Mouse (Mus musculus) WW6 (cell line): ENCODE measurements around the gene Gins1.

Experiments
- DNase-seq: peaks from one replicate; pipeline ENCODE4 v3.0.0-alpha.2; 2013; ENCODE audit warnings: low read depth, low spot score

Gene Gins1

DNA sequence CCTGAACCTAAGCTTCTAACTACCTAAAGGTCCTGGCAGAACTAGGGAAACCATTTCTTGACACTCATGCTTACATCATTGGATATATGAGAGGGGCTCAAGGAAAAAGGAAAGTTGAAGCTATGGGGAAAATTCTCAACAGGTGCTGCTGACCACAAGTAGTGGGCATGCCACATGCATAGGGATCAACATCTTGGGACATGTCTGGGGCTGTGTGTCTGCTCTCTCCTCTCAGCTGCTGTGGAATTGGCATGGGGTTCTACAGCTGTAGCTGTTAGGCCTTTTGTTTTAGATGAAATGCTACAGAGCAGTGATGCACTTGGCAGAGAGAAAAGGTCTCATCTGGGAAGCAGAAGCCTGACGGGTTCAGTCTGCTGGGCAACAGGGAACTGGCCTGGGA, 50.7 kb downstream of the Gins1 start:
- no peak for DNase-seq

DNA sequence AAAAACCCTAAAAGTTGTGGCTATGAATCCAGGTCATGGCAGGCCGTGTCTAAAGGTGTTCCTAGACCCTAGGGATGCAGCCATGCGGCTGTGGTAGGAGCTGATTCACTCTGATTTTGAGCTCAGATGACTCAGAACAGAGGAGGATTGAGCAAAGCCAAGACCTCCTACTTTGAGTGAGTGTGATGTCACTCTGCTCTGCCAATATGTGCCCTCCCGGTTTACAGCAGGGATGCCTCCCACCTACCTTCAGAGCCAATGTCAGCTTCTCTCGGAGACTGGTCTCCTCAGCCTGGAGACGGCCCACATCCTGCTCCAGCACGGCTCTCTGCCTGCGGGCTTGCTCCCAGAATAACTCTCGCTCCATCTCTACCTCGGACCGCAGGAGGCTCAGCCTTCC, 54.3 kb downstream of the Gins1 start:
- DNase-seq = no peak

GRCm38 (mm10) chr2:150963246-150963645, 58.0 kb downstream of the Gins1 start:
- no peak for DNase-seq

GRCm38 (mm10) chr2:150964641-150965040, 59.4 kb downstream of the Gins1 start:
- DNase-seq = no peak

DNA sequence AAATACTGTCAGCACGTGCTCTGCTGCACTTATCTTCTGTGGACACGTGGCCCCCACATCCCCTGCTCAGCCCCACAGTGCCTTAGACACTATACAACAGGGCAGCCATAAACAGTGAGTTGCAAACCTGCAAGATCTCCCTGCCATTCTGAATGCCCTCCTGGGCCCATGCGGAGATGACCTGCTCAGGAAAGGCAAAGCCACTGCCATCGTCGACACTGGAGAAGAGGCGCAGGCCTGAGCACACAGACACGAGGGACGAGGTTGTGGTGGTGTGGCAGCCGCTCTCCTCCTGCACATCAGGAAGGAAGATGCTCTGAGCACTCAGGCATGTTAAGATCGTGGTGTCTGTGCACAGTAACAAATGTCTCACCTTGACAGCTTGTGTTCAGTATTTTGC, 60.8 kb downstream of the Gins1 start:
- DNase-seq = no peak

GRCm38 (mm10) chr2:150967491-150967890, 62.3 kb downstream of the Gins1 start:
- DNase-seq = no peak

GRCm38 (mm10) chr2:150969231-150969630, 64.0 kb downstream of the Gins1 start:
- DNase-seq = no peak

GRCm38 (mm10) chr2:150971856-150972255, 66.7 kb downstream of the Gins1 start:
- DNase-seq = no peak

GRCm38 (mm10) chr2:150972681-150973080, 67.5 kb downstream of the Gins1 start:
- DNase-seq = no peak

DNA sequence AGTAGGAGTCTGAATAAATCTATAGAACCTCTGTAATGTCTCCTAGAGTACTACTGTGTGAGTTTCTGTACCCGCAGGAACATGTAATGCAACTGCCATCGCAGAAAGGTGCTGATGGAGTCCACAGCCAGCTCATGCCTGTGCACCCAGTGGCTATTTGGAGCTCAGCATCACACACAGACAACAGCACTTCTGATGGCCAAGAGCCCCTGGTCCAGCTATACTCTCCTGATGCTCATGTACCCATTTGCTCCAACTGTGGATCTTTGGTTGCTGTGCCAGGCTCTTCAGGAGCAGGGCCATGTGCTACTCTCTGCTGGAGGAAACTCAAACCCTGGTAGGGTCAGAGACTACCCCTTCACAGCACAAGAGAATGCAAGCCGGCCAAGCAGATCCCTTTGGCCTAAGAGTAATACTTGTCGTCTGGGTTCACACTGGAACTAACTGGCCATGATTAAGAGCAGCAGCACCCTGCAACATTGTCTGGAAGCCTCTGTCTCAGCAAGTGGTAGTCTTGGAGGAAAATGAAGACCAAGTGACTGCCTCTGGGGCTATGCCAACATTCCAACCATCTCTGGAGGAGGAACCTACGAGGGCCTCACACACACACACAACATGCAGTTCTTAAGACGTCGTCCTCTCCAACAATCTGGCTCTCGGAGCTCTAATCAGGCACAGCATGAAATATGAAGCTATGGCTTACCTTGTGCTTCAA, 68.4 kb downstream of the Gins1 start:
- no peak for DNase-seq

- DNase-seq = no peak
Measured at GRCm38 (mm10) chr2:150976871-150977270, 71.7 kb downstream of the Gins1 start.

GRCm38 (mm10) chr2:150977676-150978075, 72.5 kb downstream of the Gins1 start:
- DNase-seq = no peak

DNA sequence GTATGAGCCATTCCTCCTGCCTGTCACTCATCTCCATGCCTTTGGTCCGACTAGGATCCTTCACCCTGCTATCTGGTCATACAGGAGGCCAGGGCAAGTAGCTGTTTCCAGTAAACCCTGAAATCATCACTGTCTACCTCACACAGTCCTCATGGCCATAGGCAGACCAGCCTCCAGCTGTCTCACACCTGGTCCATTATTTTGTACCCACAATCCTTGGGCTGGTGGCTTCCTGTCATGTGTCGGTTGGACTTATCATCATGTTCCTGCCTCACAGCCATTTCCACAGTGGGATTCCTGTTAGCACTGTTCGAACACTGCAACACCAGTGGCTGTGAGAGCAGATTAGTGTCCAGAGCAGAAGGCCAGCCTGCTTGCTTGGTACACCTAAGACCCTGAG, 73.6 kb downstream of the Gins1 start:
- no peak for DNase-seq

DNA sequence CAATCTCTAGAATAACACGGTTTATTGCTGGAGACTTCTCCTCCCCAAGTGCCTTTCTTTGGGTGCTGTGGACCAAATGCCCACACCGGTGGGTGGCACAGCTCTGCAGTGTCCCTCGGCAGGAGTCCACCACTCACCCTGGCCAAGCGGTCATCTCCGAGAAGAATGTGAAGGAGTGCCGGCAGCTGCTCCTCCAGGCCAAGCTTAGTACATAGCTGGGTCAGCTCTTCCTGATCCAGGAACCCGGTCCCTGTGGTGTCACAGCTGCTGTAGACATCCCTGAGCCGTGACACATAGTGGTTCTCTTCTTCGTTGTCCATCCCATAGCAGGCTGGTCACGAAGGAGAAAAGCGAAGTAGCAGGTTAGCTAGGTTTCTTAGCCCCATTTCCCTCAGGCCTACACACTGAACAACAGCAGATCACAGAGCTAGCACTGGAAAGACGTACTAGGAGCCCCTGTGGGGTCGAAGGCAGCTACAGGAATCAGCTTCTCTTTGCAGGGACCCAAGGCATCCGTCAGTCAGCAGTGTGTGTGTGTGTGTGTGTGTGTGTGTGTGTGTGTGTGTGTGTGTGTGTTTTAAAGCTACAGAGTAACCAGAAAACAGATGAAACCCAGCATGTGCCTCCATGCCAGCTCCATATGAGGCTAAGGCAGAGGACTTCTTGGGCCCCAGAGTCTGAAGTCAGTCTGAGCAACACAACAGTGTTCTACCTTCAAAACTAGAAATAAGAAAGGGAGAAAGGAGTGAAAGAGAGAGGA, 74.8 kb downstream of the Gins1 start:
- DNase-seq = no peak
